8 mouse cellular contexts compared by ENCODE assay signal in the genomic region with DNA sequence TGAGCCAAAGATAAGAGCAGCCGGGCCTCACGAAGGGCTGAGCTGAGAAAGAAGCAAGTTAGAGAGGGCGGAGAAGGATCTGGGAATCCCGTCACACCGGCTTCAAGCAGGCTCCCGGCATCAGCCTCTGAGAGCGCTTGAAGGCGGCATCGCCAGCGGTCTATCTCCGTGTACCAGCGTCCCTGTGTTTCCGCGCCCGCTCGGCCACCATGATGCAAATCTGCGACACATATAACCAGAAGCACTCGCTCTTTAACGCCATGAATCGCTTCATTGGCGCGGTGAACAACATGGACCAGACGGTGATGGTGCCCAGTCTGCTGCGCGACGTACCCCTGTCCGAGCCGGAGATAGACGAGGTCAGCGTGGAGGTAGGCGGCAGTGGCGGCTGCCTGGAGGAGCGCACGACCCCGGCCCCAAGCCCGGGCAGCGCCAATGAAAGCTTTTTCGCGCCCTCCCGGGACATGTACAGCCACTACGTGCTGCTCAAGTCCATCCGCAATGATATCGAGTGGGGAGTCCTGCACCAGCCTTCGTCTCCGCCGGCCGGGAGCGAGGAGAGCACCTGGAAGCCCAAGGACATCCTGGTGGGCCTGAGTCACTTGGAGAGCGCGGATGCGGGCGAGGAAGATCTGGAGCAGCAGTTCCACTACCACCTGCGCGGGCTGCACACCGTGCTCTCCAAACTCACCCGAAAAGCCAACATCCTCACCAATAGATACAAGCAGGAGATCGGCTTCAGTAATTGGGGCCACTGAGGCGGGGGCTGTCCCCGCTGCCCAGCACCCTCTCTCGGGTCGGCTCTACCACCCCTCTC. TPM values are rescaled to one million over a fixed set of nuclear protein-coding genes. Genes with fewer than 3 reads are reported as not detected.
DNase-seq lines count a peak whose midpoint lies in the region; ATAC-seq and TF ChIP-seq lines count a peak whose summit lies in the region.

No protein-coding gene starts in this region.

- ATAC-seq in CD4-positive, CD25-positive, alpha-beta regulatory T cell, adult 4 months = peak; percentile 8
- no peak for ATAC-seq in activated CD4-positive, CD25-positive, alpha-beta regulatory T cell, adult 4 months

- no peak for TF ChIP-seq CTCF in embryonic fibroblast, embryonic 13.5 days (IDR thresholded peaks at IDR 0.05; ENCODE audit: borderline replicate concordance, insufficient read depth, low read length)

- DNase-seq in adrenal gland, adult 8-10 months = peak; percentile 17
- peak; percentile 8 to 19 for DNase-seq in heart, postnatal 14 days
- DNase-seq in layer of hippocampus, adult 8-10 months (ENCODE audit: low spot score in 2 of 2) = peak; percentile 3 to 26
- peak; percentile 37 for DNase-seq in lung, postnatal 36 days
- peak; percentile 4 for DNase-seq in skeletal muscle tissue, adult 2 months (ENCODE audit: low read depth, low spot score)

- peak overlapping the region; percentile 82 for H3K27ac ChIP-seq in embryonic fibroblast, embryonic 13.5 days (ENCODE audit: insufficient read depth, low read length)

- H3K4me1 ChIP-seq in embryonic fibroblast, embryonic 13.5 days (ENCODE audit: control insufficient read depth, insufficient read depth, low read length) = no peaks in the 10 kb centered on the region; the same call in 1 of the 2 replicates

- peak; percentile 15; the same call in 1 of the 2 replicates for TF ChIP-seq POLR2A in embryonic fibroblast, embryonic 13.5 days (IDR thresholded peaks at IDR 0.05; ENCODE audit: low read depth, low read length)

- intact Hi-C loops in heart, postnatal 14 days (cut with DNase I) = loop anchor here (5.0 to 10.0 kb wide), 5 partner anchors 59 to 539 kb away; no protein-coding TSS in a partner anchor

- H3K4me3 ChIP-seq in embryonic fibroblast, embryonic 13.5 days (ENCODE audit: insufficient read depth, low read length) = peak overlapping the region; percentile 70

RNA-seq across cellular contexts. Expression of a gene that starts 3.4 kb away (rescaled TPM):
- 10 to 100 TPM in 1 of 2 experiments, 1 to 10 TPM in 1; 8.3 to 18.3 TPM for polyA plus RNA-seq in CD4-positive, CD25-positive, alpha-beta regulatory T cell, adult 4 months (2017; shearing (Covaris generic))
- total RNA-seq in adrenal gland, adult 8-10 months (2022) = 100 to 1,000 TPM in 3 of 4 experiments, 10 to 100 TPM in 1; 94.0 to 129 (median 102) TPM
- 38.1 and 51.2 TPM in 2 replicates for polyA plus RNA-seq in embryonic fibroblast, embryonic 13.5 days (2011; ENCODE audit: insufficient read length, low read depth, missing spikeins)
- total RNA-seq in heart, postnatal 14 days (2021) = 10 to 100 TPM; 63.9 to 77.5 TPM
- total RNA-seq in layer of hippocampus, adult 8-10 months (2022) = 100 to 1,000 TPM in 1 of 4 experiments, 10 to 100 TPM in 3; 75.1 to 115 (median 95.2) TPM
- 10 to 100 TPM in 1 of 2 experiments, 1 to 10 TPM in 1; 8.8 to 14.5 TPM for polyA plus RNA-seq in activated CD4-positive, CD25-positive, alpha-beta regulatory T cell, adult 4 months (2017; shearing (Covaris generic))
